Mouse (Mus musculus) midbrain, postnatal 0 days (tissue): Measurements from ENCODE around the gene Kcnj14. TPM values are rescaled to one million over a fixed set of nuclear protein-coding genes. Genes with fewer than 3 reads are reported as not detected.

Experiments used
- ATAC-seq: fragments of 200-750 bp; cut with Nextera tagmentation; 2 replicates; pipeline ENCODE4 v1.8.0; 2017; ENCODE audit warnings: moderate number of reproducible peaks, mild to moderate bottlenecking, moderate TSS enrichment, moderate library complexity; ENCODE audit not compliant: low FRiP score
- DNase-seq: peaks from one replicate; pipeline ENCODE4 v3.0.0-alpha.2; 2015; ENCODE audit warnings: low spot score
- H3K27ac ChIP-seq: fragments of 300-500 bp; sonication (generic); 2 replicates; pipeline ENCODE4 v1.5.1; 2014; ENCODE audit warnings: low read depth, mild to moderate bottlenecking, low read length, mixed read lengths
- H3K27me3 ChIP-seq: fragments of 300-500 bp; sonication (generic); 2 replicates; pipeline ENCODE4 v1.6.1; 2014; ENCODE audit warnings: low read length, control low read depth, mixed read lengths; ENCODE audit not compliant: insufficient read depth
- H3K36me3 ChIP-seq: fragments of 300-500 bp; sonication (generic); 2 replicates; pipeline ENCODE4 v1.6.1; 2014; ENCODE audit warnings: low read length, control low read depth, mixed read lengths; ENCODE audit not compliant: insufficient read depth
- H3K4me1 ChIP-seq: fragments of 300-500 bp; sonication (generic); 2 replicates; pipeline ENCODE4 v1.6.1; 2014; ENCODE audit warnings: mild to moderate bottlenecking, control low read depth, antibody characterized with exemption, low read length, mixed read lengths; ENCODE audit not compliant: insufficient read depth
- H3K4me2 ChIP-seq: fragments of 300-500 bp; sonication (generic); 2 replicates; pipeline ENCODE4 v1.6.1; 2014; ENCODE audit warnings: low read depth, mild to moderate bottlenecking, low read length, mixed read lengths; ENCODE audit not compliant: poor library complexity, severe bottlenecking
- H3K4me3 ChIP-seq: fragments of 300-500 bp; sonication (generic); 2 replicates; pipeline ENCODE4 v1.5.1; 2014; ENCODE audit warnings: low read depth, mild to moderate bottlenecking, low read length, moderate library complexity
- H3K9ac ChIP-seq: fragments of 300-500 bp; sonication (generic); replicated peaks from 2 replicates; pipeline ENCODE4 v1.6.1; 2014; ENCODE audit warnings: mild to moderate bottlenecking, low read length, moderate library complexity, mixed read lengths; ENCODE audit not compliant: poor library complexity, severe bottlenecking
- H3K9me3 ChIP-seq: fragments of 300-500 bp; sonication (generic); 2 replicates; pipeline ENCODE4 v1.6.1; 2016; ENCODE audit warnings: low read length, control low read depth
- CTCF ChIP-seq: IDR thresholded peaks from 2 replicates; pipeline ENCODE4 v1.5.1; 2016; ENCODE audit warnings: antibody characterized with exemption, mild to moderate bottlenecking
- WGBS: fragments of 180-500 bp; shearing (Covaris S2); extraction: QIAGEN DNeasy Blood & Tissue Kit; methylation state at CpG from one replicate; pipeline ENCODE4 v1.1.7; 2014; 5-methylcytosine and 5-hydroxymethylcytosine counted together
- polyA plus RNA-seq: library from polyadenylated mRNA; unstranded; fragments of >200 nt; fragmentation: Nextera tagmentation; extraction: Ambion mirVana; gene quantifications from 2 replicates; pipeline ENCODE4 v1.2.1, GENCODE M21; 2015
- total RNA-seq: library from RNA; depleted of rRNA; stranded (reverse); fragments of >200 nt; gene quantifications from 2 replicates; pipeline ENCODE4 v1.2.3, GENCODE M21; 2014

Gene Kcnj14
- total and polyA plus RNA-seq, 2 experiments from 2014 or later = 1.5 to 2.1 TPM

DNA sequence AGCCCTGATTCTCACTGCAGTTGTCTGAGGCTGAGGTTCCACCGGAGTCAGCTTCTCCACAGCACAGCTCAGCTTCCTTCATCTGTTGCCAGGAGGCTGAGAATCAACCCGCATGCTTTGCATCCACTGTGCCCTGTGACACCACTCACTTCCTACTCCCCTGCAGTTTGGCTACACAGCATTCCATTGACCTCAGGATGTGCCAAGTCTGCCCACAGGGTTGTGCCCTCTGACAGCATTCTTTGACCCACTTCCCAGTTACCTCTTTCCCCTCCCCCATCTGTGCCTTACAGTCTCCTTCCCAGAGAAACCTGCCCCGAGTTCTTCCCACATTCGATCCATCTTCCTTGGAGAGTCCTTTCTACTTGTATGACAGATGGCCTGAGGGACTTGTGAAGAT, 42.3 kb downstream of the Kcnj14 start:
- no peak for TF ChIP-seq CTCF
- H3K36me3 ChIP-seq = no peaks in the 10 kb centered on the region; the same call in 1 of the 2 replicates
- H3K9me3 ChIP-seq = no peaks in the 10 kb centered on the region
- peaks cover 5% of the 10 kb centered on the region; the same call in 1 of the 2 replicates for H3K4me1 ChIP-seq
- WGBS = 71% methylated on average over 4 of the region's 4 CpGs
- no peak overlapping the region for H3K9ac ChIP-seq
- H3K4me3 ChIP-seq = no peak overlapping the region
- ATAC-seq = no peak
- H3K27ac ChIP-seq = no peak overlapping the region
- DNase-seq = no peak
- no peaks in the 10 kb centered on the region for H3K27me3 ChIP-seq
- H3K4me2 ChIP-seq = no peak overlapping the region

GRCm38 (mm10) chr7:45779081-45779641, 45.4 kb downstream of the Kcnj14 start:
- WGBS = 23% methylated on average over 22 of the region's 22 CpGs
- H3K9ac ChIP-seq = no peak overlapping the region

GRCm38 (mm10) chr7:45775237-45775636, 49.3 kb downstream of the Kcnj14 start:
- no peaks in the 10 kb centered on the region for H3K4me1 ChIP-seq
- no peak for ATAC-seq
- H3K9me3 ChIP-seq = no peaks in the 10 kb centered on the region
- no peak for DNase-seq
- no peak overlapping the region for H3K4me3 ChIP-seq
- H3K27me3 ChIP-seq = no peaks in the 10 kb centered on the region
- TF ChIP-seq CTCF = no peak
- H3K4me2 ChIP-seq = no peak overlapping the region
- no peak overlapping the region for H3K9ac ChIP-seq
- no peaks in the 10 kb centered on the region for H3K36me3 ChIP-seq
- 84% methylated on average over 7 of the region's 7 CpGs for WGBS
- no peak overlapping the region for H3K27ac ChIP-seq

More at GRCm38 (mm10) chr7:45779081-45779641, 45.4 kb downstream of the Kcnj14 start:
- ATAC-seq (no peak), DNase-seq (no peak)
- no peak overlapping the region for H3K4me3 ChIP-seq
- 0 out of 2 replicates have a peak, but pooled peaks cover 2% of the 10 kb centered on the region for H3K4me1 ChIP-seq
- no peak for TF ChIP-seq CTCF
- no peak overlapping the region; the same call in 1 of the 2 replicates for H3K4me2 ChIP-seq
- no peak overlapping the region for H3K27ac ChIP-seq
- H3K27me3 ChIP-seq = no peaks in the 10 kb centered on the region
- no peaks in the 10 kb centered on the region for H3K36me3 ChIP-seq
- H3K9me3 ChIP-seq = no peaks in the 10 kb centered on the region

DNA sequence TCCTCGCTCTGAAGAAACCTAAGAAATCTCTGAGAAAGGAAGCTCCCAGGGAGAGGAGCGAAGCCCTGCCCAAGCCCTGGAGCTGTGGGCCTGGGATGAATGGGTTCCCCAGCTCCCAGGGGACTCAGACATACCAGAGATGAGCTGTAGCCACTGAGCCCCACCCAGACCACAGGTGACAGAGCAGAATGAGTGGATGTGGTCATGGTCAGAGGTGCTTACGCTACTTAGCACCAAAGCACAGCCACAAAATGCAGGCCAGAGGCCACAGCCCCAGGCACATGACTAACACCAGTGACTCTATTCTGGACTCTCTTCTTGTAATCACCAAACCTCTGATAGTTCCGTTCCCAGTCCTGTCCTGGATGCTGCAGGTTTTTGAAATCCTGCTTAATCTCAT, 53.5 kb downstream of the Kcnj14 start:
- no peak overlapping the region for H3K4me3 ChIP-seq
- no peaks in the 10 kb centered on the region for H3K9me3 ChIP-seq
- H3K36me3 ChIP-seq = no peaks in the 10 kb centered on the region
- DNase-seq (no peak), ATAC-seq (no peak)
- no peaks in the 10 kb centered on the region for H3K4me1 ChIP-seq
- H3K27ac ChIP-seq = no peak overlapping the region
- H3K27me3 ChIP-seq = no peaks in the 10 kb centered on the region
- no peak overlapping the region for H3K4me2 ChIP-seq
- 58% methylated on average over 4 of the region's 4 CpGs for whole genome bisulfite sequencing
- H3K9ac ChIP-seq = no peak overlapping the region
- no peak for TF ChIP-seq CTCF

- 71% methylated on average over 8 of the region's 8 CpGs for WGBS
- Histone ChIP-seq H3K27me3 (no peaks in the 10 kb centered on the region), H3K4me2 (no peak overlapping the region), H3K4me1 (no peaks in the 10 kb centered on the region), H3K9me3 (no peaks in the 10 kb centered on the region), H3K36me3 (no peaks in the 10 kb centered on the region), H3K27ac (no peak overlapping the region), H3K4me3 (no peak overlapping the region), H3K9ac (no peak overlapping the region)
- no peak for ATAC-seq
- no peak for DNase-seq
- no peak for TF ChIP-seq CTCF
These were observed 54.0 kb downstream of the Kcnj14 start for GRCm38 (mm10) chr7:45770427-45771082.

DNA sequence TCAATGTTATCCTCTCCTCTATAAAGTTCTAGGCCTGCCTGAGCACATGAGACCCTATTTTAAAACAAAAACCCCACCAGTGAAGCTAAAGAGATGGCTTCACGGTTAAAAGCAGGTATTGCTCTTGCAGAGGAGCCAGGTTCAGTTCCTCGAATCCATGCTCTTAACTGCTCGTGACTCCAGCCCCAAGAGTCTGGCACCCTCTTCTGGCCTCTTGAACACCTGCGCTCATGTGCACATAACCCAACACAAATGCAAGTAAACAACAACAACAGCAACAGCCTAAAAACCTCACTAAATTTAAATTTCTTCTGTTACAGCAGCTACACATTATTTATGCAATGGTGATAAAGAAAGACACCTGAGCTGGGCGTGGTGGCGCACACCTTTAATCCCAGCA, 57.1 kb downstream of the Kcnj14 start:
- 94% methylated on average over 6 of the region's 6 CpGs for WGBS
- Histone ChIP-seq H3K4me1 (no peaks in the 10 kb centered on the region), H3K27me3 (no peaks in the 10 kb centered on the region), H3K9me3 (no peaks in the 10 kb centered on the region), H3K4me2 (no peak overlapping the region), H3K36me3 (no peaks in the 10 kb centered on the region), H3K4me3 (no peak overlapping the region), H3K9ac (no peak overlapping the region), H3K27ac (no peak overlapping the region)
- no peak for DNase-seq
- ATAC-seq = no peak
- TF ChIP-seq CTCF = no peak
